Mouse (Mus musculus): ENCODE results near the gene Cep131.
A peak's percentile ranks its signal among the peaks of the same experiment; 100 is the strongest.

DNA sequence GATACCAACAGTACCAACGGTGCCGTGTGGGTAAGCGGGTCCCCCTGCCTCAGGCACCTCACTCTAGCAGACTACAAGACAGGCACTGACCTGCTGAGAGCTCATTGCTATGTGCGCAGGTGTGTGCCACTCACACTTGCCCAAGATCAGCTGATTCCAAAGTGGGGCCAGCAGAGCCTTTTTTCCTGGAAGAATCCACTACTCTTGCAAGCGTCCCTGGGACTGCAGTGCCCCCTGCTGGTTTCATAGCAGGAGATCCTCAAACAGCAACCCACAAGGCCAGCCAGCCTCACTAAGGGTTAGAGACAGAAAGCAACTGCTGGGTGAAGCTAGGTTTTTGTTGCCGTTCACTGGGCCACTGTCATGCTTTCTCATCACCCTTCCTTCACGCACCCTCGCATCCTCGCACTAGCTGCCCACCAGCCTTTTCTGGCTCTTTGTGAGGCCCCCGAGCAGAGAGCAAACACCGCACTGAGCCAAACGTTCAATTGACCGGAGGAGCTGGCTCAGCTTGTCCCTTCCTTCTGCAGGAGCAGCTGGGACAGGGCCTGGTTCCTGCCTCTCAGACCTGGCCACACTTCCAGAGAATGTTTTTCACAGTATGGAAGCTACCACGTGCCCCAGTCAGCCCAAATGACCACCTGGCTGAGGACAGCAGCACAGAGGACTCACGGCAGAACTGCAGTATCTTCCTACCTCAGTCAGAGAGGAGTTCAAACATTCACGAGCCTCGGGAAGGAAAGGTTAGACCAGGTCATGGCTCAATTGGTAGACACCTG is 34.2 kb upstream of the Cep131 start:
- TF ChIP-seq CTCF (conservative IDR thresholded peaks at IDR 0.05; ENCODE audit: low read length) (peak; percentile 40), NANOG (IDR thresholded peaks at IDR 0.05; ENCODE audit: borderline replicate concordance, low read length) (no peak)
